Mouse (Mus musculus) NIH3T3 (cell line): ENCODE measurements around the gene Olfr1234.

Experiments
- DNase-seq: peaks from one replicate; pipeline ENCODE4 v3.0.0-alpha.2; 2012; ENCODE audit warnings: low read depth

Olfr1234 gene

GRCm38 (mm10) chr2:89364765-89365164 is at the start of gene Olfr1234:
Gene Olfr1234, minus strand, starts transcription at chr2:89364865.
- DNase-seq, result no peak

GRCm38 (mm10) chr2:89409576-89409975 is 44.9 kb upstream of the Olfr1234 start, which contains the start of gene Olfr1238:
Gene Olfr1238, minus strand, starts transcription at chr2:89409676.
- DNase-seq, result no peak

- DNase-seq, result no peak
These were observed 36.2 kb upstream of the Olfr1234 start for GRCm38 (mm10) chr2:89400882-89401281.

- DNase-seq, result no peak
These were observed 22.4 kb downstream of the Olfr1234 start, which contains the start of gene Olfr1233 for GRCm38 (mm10) chr2:89342298-89342697. Gene Olfr1233, minus strand, starts transcription at chr2:89342398.

GRCm38 (mm10) chr2:89329575-89329974 is 35.1 kb downstream of the Olfr1234 start, which contains the start of gene Olfr1232:
Gene Olfr1232, minus strand, starts transcription at chr2:89329675.
- DNase-seq, result no peak
